Mouse (Mus musculus) stomach, postnatal 0 days (tissue): ENCODE data around the gene Prpsap1. TPM values are rescaled to one million over a fixed set of nuclear protein-coding genes. Genes with fewer than 3 reads are reported as not detected.

Experiments
- ATAC-seq: fragments of 200-750 bp; cut with Nextera tagmentation; 2 replicates; pipeline ENCODE4 v1.8.0; 2017; ENCODE audit not compliant: low FRiP score, low TSS enrichment
- DNase-seq: peaks from one replicate; pipeline ENCODE4 v3.0.0-alpha.2; 2016; ENCODE audit warnings: low spot score
- H3K27ac ChIP-seq: fragments of 300-500 bp; sonication (generic); replicated peaks from 2 replicates; pipeline ENCODE4 v1.5.1; 2014; ENCODE audit warnings: mild to moderate bottlenecking, control low read depth
- H3K27me3 ChIP-seq: fragments of 300-500 bp; sonication (generic); 2 replicates; pipeline ENCODE4 v1.6.1; 2014; ENCODE audit warnings: low read length; ENCODE audit not compliant: control insufficient read depth, insufficient read depth
- H3K36me3 ChIP-seq: fragments of 300-500 bp; sonication (generic); 2 replicates; pipeline ENCODE4 v1.6.1; 2014; ENCODE audit warnings: low read length, mixed read lengths; ENCODE audit not compliant: control insufficient read depth, insufficient read depth
- H3K4me1 ChIP-seq: fragments of 300-500 bp; sonication (generic); replicated peaks from 2 replicates; pipeline ENCODE4 v1.6.1; 2014; ENCODE audit warnings: antibody characterized with exemption; ENCODE audit not compliant: control insufficient read depth, insufficient read depth
- H3K4me2 ChIP-seq: fragments of 300-500 bp; sonication (generic); replicated peaks from 2 replicates; pipeline ENCODE4 v1.6.1; 2014; ENCODE audit warnings: low read depth, mild to moderate bottlenecking, control low read depth, moderate library complexity
- H3K4me3 ChIP-seq: fragments of 300-500 bp; sonication (generic); 2 replicates; pipeline ENCODE4 v1.5.1; 2014; ENCODE audit warnings: low read depth, low read length, control low read depth
- H3K9ac ChIP-seq: fragments of 300-500 bp; sonication (generic); 2 replicates; pipeline ENCODE4 v1.6.1; 2014; ENCODE audit warnings: mild to moderate bottlenecking, low read length, control low read depth, mixed read lengths
- H3K9me3 ChIP-seq: fragments of 300-500 bp; sonication (generic); 2 replicates; pipeline ENCODE4 v1.6.1; 2016; ENCODE audit warnings: low read length; ENCODE audit not compliant: control insufficient read depth
- CTCF ChIP-seq: IDR thresholded peaks from 2 replicates; pipeline ENCODE4 v1.5.1; 2016; ENCODE audit warnings: antibody characterized with exemption, low read depth, mild to moderate bottlenecking, moderate library complexity
- EP300 ChIP-seq: optimal IDR thresholded peaks from 2 replicates; pipeline ENCODE3; 2016; ENCODE audit warnings: antibody characterized with exemption
- WGBS: fragments of 180-500 bp; shearing (Covaris S2); extraction: QIAGEN DNeasy Blood & Tissue Kit; methylation state at CpG from one replicate; pipeline ENCODE4 v1.1.7; 2014; 5-methylcytosine and 5-hydroxymethylcytosine counted together
- polyA plus RNA-seq: library from polyadenylated mRNA; unstranded; fragments of >200 nt; fragmentation: Nextera tagmentation; extraction: Ambion mirVana; gene quantifications from 2 replicates; pipeline ENCODE4 v1.2.1, GENCODE M21; 2015

Gene Prpsap1
- polyA plus RNA-seq, 1 experiment from 2014 or later, result 94.0 TPM

- Histone ChIP-seq H3K36me3 (no peaks in the 10 kb centered on the region), H3K27me3 (no peaks in the 10 kb centered on the region), H3K27ac (no peak overlapping the region), H3K9ac (no peak overlapping the region), H3K4me2 (no peak overlapping the region), H3K4me1 (no peaks in the 10 kb centered on the region), H3K4me3 (no peak overlapping the region), H3K9me3 (no peaks in the 10 kb centered on the region)
- 80% methylated on average over 5 of the region's 5 CpGs for WGBS
- no peak for DNase-seq
- TF ChIP-seq EP300 (no peak), CTCF (peak; percentile 58)
- no peak for ATAC-seq
These were observed 46.2 kb downstream of the Prpsap1 start for GRCm38 (mm10) chr11:116447822-116448221.

- no peaks in the 10 kb centered on the region for H3K9me3 ChIP-seq
- no peaks in the 10 kb centered on the region for H3K4me1 ChIP-seq
- no peaks in the 10 kb centered on the region for H3K27me3 ChIP-seq
- 14% methylated on average over 19 of the region's 19 CpGs for WGBS
- no peak overlapping the region for H3K27ac ChIP-seq
- DNase-seq (no peak), ATAC-seq (peak; percentile 51)
- no peaks in the 10 kb centered on the region for H3K36me3 ChIP-seq
- 0 out of 2 replicates have a peak overlapping the region, but pooled peaks have one; percentile 25 for H3K4me2 ChIP-seq
- TF ChIP-seq CTCF, result no peak
- no peak for TF ChIP-seq EP300
- H3K9ac ChIP-seq, result no peak overlapping the region
- H3K4me3 ChIP-seq, result no peak overlapping the region
These were observed 47.6 kb downstream of the Prpsap1 start for GRCm38 (mm10) chr11:116446308-116446887.

- Histone ChIP-seq H3K9ac (no peak overlapping the region), H3K4me2 (0 out of 2 replicates have a peak overlapping the region, but pooled peaks have one; percentile 25), H3K27me3 (no peaks in the 10 kb centered on the region), H3K4me3 (no peak overlapping the region), H3K27ac (no peak overlapping the region), H3K4me1 (no peaks in the 10 kb centered on the region), H3K36me3 (no peaks in the 10 kb centered on the region), H3K9me3 (no peaks in the 10 kb centered on the region)
- DNase-seq (peak; percentile 94), ATAC-seq (peak; percentile 49)
- 29% methylated on average over 15 of the region's 16 CpGs for WGBS
- TF ChIP-seq EP300 (no peak), CTCF (peak; percentile 99)
These were observed 48.2 kb downstream of the Prpsap1 start for GRCm38 (mm10) chr11:116445596-116446307.

GRCm38 (mm10) chr11:116443935-116444334 lies 50.1 kb downstream of the Prpsap1 start:
- Histone ChIP-seq H3K36me3 (no peaks in the 10 kb centered on the region), H3K9me3 (no peaks in the 10 kb centered on the region), H3K27ac (no peak overlapping the region), H3K4me3 (no peak overlapping the region), H3K4me1 (no peaks in the 10 kb centered on the region), H3K27me3 (no peaks in the 10 kb centered on the region), H3K4me2 (no peak overlapping the region), H3K9ac (no peak overlapping the region)
- WGBS, result 91% methylated on average over 6 of the region's 6 CpGs
- DNase-seq (no peak), ATAC-seq (no peak)
- TF ChIP-seq EP300, result no peak

GRCm38 (mm10) chr11:116443311-116443710 lies 50.7 kb downstream of the Prpsap1 start:
- TF ChIP-seq EP300 (no peak), CTCF (no peak)
- DNase-seq (no peak), ATAC-seq (no peak)
- Histone ChIP-seq H3K4me3 (no peak overlapping the region), H3K9ac (no peak overlapping the region), H3K27me3 (no peaks in the 10 kb centered on the region), H3K9me3 (no peaks in the 10 kb centered on the region), H3K4me2 (no peak overlapping the region), H3K27ac (no peak overlapping the region), H3K36me3 (no peaks in the 10 kb centered on the region), H3K4me1 (no peaks in the 10 kb centered on the region)
- 83% methylated on average over 6 of the region's 6 CpGs for WGBS

- 63% methylated on average over 6 of the region's 6 CpGs for WGBS
- no peak for DNase-seq
- Histone ChIP-seq H3K27ac (no peak overlapping the region), H3K27me3 (no peaks in the 10 kb centered on the region), H3K4me3 (no peak overlapping the region), H3K4me2 (no peak overlapping the region), H3K9me3 (no peaks in the 10 kb centered on the region), H3K4me1 (no peaks in the 10 kb centered on the region), H3K9ac (no peak overlapping the region), H3K36me3 (no peaks in the 10 kb centered on the region)
- TF ChIP-seq CTCF, result no peak
- TF ChIP-seq EP300, result no peak
- no peak for ATAC-seq
These were observed 51.2 kb downstream of the Prpsap1 start for GRCm38 (mm10) chr11:116442867-116443177.
